Mouse (Mus musculus): ENCODE results near the gene Rps27a.
"Not testable (repeated sequence)": the region's sequence is repeated elsewhere in the genome, so short reads cannot be mapped to it uniquely, and the experiment has no call there.

Rps27a gene

DNA sequence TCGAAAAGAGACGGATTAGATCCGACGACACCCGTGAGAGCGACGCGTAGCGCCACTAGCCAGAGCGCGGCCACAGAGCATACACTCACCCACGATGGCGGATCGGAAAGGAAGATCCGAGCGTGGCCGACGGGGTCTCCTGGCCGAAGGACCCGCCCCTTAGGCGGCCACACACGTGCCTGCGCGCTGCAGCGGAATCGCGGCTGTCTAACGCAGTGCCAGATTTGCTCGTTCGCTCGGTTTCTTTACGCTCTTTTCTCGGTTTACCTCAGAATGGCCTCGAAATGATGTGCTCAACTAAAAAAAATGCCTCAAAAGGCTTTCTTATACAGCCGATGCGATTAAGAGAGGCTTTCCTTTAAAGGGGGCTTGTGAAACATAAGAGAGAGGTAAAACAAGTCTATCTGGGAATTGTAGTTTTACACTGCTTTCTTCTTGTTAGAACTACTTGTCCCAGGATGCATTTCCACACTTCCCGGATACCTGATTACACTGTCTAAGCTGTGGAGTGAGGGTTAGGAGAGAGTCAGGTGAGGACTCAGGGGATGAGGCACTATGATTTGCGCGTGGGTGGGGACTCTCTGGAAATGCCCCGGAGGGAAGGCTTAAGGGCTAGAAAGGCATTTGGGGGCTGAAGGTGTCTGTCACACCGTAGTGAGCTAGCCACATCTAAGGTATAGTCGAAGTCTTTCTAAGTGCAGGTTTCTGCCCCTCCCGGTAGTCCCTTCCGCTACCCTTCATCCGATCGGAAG lies at the start of gene Rps27a, which contains the start of gene Clhc1:
Rps27a (minus strand) TSS at position 358 of the 752 bp plus-strand sequence.
Clhc1 (plus strand) TSS at position 199 of the 752 bp plus-strand sequence.
- peak; percentile 84 to 86 for DNase-seq (ENCODE audit: low spot score in 2 of 2)

- DNase-seq (ENCODE audit: low spot score in 2 of 2): no peak
These were observed 49.2 kb upstream of the Rps27a start for GRCm38 (mm10) chr11:29597159-29597558.

DNA sequence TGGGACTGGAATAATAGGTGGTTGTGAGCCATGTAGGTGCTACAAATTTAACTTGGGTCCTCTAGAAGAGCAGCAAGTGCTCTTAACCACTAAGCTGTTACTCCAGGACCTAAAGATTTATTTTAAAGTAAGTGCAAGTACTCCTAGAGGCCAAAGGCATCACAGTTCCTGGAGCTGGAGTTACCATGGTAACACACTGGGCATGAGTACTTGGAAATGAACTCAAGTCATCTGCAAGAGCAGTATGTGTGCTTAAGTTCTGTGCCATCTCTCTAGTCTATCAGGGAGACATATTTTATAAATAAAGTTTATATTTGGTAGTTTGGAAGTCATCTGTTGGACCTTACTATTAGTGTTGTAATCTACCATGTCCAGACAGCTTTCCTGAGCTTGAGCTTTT lies 47.3 kb upstream of the Rps27a start:
- DNase-seq (ENCODE audit: low spot score in 2 of 2): no peak

- no peak for DNase-seq (ENCODE audit: low spot score in 2 of 2)
These were observed 31.7 kb upstream of the Rps27a start for GRCm38 (mm10) chr11:29579610-29580009.

DNA sequence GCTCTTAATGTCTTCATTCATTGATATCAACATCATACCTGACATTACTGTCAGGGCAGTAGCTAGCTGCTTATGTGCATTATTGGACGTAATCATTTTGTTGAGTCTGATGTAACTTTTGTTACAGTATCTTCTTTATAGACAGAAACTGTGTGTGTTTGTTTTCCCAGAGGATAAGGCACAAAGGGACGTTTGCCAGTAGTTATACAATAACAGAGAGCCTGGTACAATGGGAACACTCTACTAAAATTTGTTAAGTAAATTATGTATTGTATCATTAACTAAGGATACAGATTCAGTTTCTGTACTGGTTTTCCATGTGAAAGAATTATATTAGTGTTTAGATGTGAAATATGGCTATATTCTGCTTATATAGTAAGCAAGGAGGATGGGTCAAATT lies 24.7 kb upstream of the Rps27a start:
- DNase-seq (ENCODE audit: low spot score in 2 of 2): no peak

DNA sequence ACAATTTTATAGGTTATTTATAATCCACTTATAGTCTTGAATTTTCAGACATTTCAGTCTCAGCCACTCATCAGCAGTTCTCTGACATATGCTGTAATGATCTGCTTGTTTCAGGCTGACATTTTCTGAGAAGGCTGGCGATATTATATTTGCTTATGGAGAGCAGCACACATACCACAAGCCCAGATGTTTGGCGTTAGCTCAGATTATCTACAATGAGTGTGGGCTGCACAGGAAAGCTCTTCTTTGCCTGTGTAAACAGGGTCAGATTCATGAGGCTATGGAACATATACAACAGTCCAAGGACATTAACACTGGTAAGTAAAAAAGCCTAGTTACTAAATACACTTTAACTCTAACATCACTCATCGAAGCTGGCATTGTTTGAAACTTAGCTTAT lies 23.6 kb upstream of the Rps27a start:
- no peak for DNase-seq (ENCODE audit: low spot score in 2 of 2)

GRCm38 (mm10) chr11:29563406-29563805 lies 15.5 kb upstream of the Rps27a start:
- DNase-seq (ENCODE audit: low spot score in 2 of 2): no peak

DNA sequence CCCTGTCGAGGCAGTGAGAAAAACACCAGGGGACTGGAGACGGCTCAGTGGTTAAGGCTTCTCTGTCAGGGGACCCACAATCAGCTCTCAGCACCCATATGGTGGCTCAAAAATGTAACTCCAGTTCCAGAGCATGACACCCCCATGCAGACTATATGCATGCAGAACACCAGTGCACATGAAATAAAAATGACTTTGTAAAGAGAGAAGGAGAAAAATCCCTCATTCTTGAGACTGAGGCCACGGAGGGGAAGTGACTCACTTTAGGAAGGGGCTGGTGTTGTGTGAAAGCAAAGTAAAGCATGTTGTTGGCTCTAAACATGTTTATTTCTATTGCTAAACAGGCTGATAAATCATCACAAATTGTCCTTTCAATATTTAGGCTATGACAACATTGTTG lies 13.1 kb upstream of the Rps27a start:
- no peak for DNase-seq (ENCODE audit: low spot score in 2 of 2)

- DNase-seq (ENCODE audit: low spot score in 2 of 2): no peak
These were observed 12.5 kb upstream of the Rps27a start for GRCm38 (mm10) chr11:29560452-29560851.

GRCm38 (mm10) chr11:29549425-29549778 lies 1.5 kb upstream of the Rps27a start:
- DNase-seq (ENCODE audit: low spot score in 2 of 2): no peak

GRCm38 (mm10) chr11:29548504-29549424 lies 855 bp upstream of the Rps27a start:
- no peak for DNase-seq (ENCODE audit: low spot score in 2 of 2)

DNA sequence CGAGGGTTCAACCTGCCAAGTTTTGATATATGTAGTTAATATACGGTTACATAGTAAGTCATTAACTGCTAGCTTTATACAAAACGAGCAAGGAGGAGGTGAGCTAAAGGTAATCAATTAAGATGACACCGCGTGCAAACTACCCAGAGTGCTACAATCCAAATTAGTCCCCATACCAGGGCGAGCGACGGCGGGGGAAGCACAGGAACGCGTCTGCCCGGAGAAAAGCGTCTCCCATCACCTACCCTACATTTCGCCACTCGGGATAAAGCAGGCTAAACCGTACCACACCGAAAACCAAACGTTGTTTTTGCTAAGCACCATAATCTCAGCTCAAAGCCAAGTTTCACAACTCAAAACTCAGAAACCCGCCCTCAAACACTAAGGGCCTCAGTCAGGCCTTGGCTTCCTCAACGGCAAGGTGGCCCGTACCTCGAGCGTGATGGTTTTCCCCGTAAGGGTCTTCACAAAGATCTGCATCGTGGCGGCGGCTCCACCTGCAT lies 609 bp downstream of the Rps27a start:
- no peak for DNase-seq (ENCODE audit: low spot score in 2 of 2)

GRCm38 (mm10) chr11:29546762-29547161 lies 1.1 kb downstream of the Rps27a start:
- no peak for DNase-seq (ENCODE audit: low spot score in 2 of 2)

DNA sequence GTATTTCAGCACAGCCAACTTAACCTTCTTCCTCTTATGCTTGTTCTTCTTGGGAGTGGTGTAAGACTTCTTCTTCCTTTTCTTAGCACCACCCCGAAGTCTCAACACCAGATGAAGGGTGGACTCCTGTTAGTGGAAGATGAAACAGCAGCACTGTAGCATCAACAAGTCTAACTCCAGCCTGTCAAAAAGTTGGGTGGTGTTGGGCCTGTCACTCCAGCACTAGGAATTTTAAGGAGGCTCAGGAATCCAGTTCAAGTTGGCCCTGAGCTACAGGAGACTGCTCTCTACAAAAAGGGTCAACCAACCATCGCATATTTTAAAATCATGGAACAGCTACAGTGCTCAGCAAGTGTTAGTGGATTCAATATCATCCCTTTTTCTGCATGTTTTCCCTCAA lies 1.6 kb downstream of the Rps27a start:
- DNase-seq (ENCODE audit: low spot score in 2 of 2): not testable (repeated sequence)

DNA sequence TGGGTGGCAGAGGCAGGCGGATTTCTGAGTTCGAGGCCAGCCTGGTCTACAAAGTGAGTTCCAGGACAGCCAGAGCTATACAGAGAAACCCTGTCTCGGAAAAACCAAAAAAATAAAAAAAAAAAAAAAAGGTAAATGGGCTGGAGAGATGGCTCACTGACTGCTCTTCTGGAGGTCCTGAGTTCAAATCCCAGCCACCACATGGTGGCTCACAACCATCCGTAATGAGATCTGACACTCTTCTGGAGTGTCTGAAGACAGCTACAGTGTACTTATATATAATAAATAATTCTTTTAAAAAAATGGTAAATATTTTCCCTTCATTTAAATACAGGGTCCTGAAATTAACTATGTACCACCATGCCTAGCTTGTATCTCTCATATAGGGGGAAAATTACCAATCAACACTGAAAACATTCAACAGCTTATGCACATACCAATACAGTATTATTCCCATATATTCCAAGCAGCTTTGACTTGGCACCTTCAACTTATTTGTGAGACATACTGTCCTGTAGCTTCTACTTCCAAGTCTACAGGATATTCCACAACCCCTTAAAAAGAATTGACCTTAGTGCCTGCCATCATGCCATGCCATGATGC lies 2.7 kb downstream of the Rps27a start:
- DNase-seq (ENCODE audit: low spot score in 2 of 2): not testable (repeated sequence)

DNA sequence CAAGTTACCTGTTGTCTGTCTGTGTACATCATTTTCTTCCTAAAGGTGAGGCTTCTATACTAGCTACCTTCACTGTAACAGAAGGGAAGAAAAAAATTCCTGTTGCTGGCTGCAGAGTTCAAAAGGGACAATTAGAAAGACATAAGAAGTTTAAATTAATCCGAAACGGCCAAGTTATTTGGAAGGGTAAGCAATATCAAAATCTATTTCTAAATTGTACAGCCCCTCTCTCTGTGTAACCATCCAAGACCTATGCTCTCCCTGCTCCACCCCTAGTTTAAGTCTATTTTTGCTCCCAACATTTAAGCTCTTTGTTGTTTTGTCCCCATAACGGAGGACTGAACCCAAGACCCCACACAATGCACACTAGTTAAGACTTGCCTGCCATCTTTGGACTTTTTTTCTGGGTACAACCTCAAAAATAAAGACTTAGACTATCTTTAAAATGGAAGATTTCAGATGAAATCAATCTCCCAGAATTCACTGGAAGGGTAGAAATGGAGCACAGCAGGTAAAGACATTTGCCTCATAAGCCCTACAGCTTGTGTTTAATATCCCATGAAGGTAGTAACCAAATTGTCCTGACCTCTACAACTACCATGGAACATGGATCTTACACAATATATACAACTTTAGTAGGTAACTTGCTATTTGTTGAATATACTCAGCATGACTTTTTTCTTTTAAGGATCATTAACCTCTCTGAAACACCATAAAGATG lies 3.5 kb downstream of the Rps27a start:
- DNase-seq (ENCODE audit: low spot score in 2 of 2): no peak

DNA sequence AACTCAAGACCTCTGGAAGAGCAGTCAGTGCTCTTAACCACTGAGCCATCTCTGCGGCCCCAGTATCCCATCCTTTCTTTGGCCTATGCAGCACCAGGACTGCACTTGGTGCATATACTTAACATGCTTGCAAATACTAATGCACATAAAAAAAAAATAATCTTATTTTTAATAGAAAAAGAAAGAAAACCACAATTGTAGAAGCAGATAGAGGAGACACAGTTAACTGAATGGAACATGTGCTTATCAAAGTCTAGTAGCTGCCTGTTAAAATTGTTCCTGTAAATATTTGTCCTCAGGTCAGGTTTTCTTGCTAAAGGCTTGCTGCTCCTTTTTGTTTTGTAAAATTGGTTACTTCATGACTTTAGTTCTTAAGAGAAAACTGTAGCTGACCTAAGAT lies 9.7 kb downstream of the Rps27a start:
- DNase-seq (ENCODE audit: low spot score in 2 of 2): no peak

GRCm38 (mm10) chr11:29525988-29526794 lies 21.7 kb downstream of the Rps27a start, which contains the start of gene Mtif2:
Gene Mtif2, plus strand, starts transcription at chr11:29526408.
- peak; percentile 69 to 70 for DNase-seq (ENCODE audit: low spot score in 2 of 2)

DNA sequence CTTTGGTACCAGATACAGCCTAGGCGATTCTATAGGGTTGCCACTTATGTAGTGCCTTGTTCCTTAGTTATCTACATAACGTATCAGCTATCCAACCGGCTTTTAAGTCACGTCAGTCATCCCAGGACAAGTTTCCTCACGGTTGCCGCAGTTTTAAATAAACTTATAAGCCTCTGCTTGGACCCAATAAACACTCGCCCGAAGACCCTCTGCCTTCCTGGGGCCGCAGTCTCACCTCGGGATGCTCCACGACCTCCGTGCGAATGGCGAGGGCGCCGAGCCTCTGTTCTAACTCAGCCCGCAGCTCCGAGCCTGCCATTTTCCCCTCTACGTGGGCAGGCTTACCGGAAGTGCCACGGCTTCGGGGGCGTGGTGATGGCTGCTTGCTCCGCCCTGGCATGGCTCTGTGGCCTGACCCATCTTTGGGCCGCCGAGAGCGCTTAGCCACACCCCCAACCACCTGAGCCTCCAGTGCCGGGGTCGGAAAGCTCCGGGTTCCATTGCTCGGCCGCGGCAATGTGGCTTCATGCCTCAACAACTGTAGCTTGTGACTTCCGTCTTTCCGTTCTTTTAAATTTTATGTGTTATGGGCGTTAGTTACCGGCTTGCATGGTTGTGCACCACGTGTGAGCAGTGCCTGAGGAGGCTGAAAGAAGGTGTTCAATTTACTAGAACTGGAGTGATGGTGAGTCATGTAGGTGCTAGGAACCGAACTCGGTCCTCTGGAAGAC lies 33.1 kb downstream of the Rps27a start, which contains the start of gene Prorsd1:
Prorsd1 (minus strand) TSS at position 352 of the 731 bp plus-strand sequence.
- DNase-seq (ENCODE audit: low spot score in 2 of 2): peak; percentile 55 to 67

GRCm38 (mm10) chr11:29514325-29514681 lies 33.6 kb downstream of the Rps27a start:
- no peak for DNase-seq (ENCODE audit: low spot score in 2 of 2)
